Mouse (Mus musculus) hindbrain, embryonic 13.5 days (tissue): ENCODE measurements around the gene Cyp2a12. TPM values are rescaled to one million over a fixed set of nuclear protein-coding genes. Genes with fewer than 3 reads are reported as not detected.
"Not testable (repeated sequence)": the region's sequence is repeated elsewhere in the genome, so short reads cannot be mapped to it uniquely, and the experiment has no call there.

ENCODE experiments used
- ATAC-seq: fragments of 200-750 bp; cut with Nextera tagmentation; 2 replicates; pipeline ENCODE4 v1.8.0; 2017; ENCODE audit warnings: moderate TSS enrichment; ENCODE audit not compliant: low FRiP score
- H3K27ac ChIP-seq: fragments of 300-500 bp; sonication (generic); 2 replicates; pipeline ENCODE4 v1.5.1; 2015; ENCODE audit warnings: inconsistent platforms, mild to moderate bottlenecking, moderate library complexity
- H3K27me3 ChIP-seq: fragments of 300-500 bp; sonication (generic); 2 replicates; pipeline ENCODE4 v1.6.1; 2015; ENCODE audit warnings: mild to moderate bottlenecking, inconsistent platforms
- H3K36me3 ChIP-seq: fragments of 300-500 bp; sonication (generic); 2 replicates; pipeline ENCODE4 v1.6.1; 2015; ENCODE audit warnings: mild to moderate bottlenecking, inconsistent platforms
- H3K4me1 ChIP-seq: fragments of 300-500 bp; sonication (generic); replicated peaks from 2 replicates; pipeline ENCODE4 v1.6.1; 2015; ENCODE audit warnings: inconsistent platforms
- H3K4me2 ChIP-seq: fragments of 300-500 bp; sonication (generic); 2 replicates; pipeline ENCODE4 v1.6.1; 2015; ENCODE audit warnings: inconsistent platforms, mild to moderate bottlenecking, moderate library complexity
- H3K4me3 ChIP-seq: fragments of 300-500 bp; sonication (generic); 2 replicates; pipeline ENCODE4 v1.5.1; 2015; ENCODE audit warnings: mild to moderate bottlenecking, inconsistent platforms
- H3K9ac ChIP-seq: fragments of 300-500 bp; sonication (generic); 2 replicates; pipeline ENCODE4 v1.6.1; 2015; ENCODE audit warnings: mild to moderate bottlenecking, inconsistent platforms
- H3K9me3 ChIP-seq: fragments of 300-500 bp; sonication (generic); 2 replicates; pipeline ENCODE4 v1.6.1; 2016; ENCODE audit warnings: inconsistent platforms
- WGBS: fragments of 180-500 bp; shearing (Covaris S2); methylation state at CpG from one replicate; pipeline ENCODE4 v1.1.7; 2015; 5-methylcytosine and 5-hydroxymethylcytosine counted together
- polyA plus RNA-seq: library from polyadenylated mRNA; unstranded; fragments of >200 nt; fragmentation: Nextera tagmentation; extraction: Ambion mirVana; gene quantifications from 2 replicates; pipeline ENCODE4 v1.2.1, GENCODE M21; 2015

The Cyp2a12 gene
- polyA plus RNA-seq, result not detected in 2 replicates

- WGBS, result 89% methylated on average over 2 of the region's 2 CpGs
- Histone ChIP-seq H3K27me3 (no peaks in the 10 kb centered on the region), H3K9ac (no peak within 1 kb of the TSS)
Measured at GRCm38 (mm10) chr7:27028789-27029188, at the start of gene Cyp2a12. Gene Cyp2a12, plus strand, starts transcription at chr7:27029081.

GRCm38 (mm10) chr7:26981464-26981863 is 47.4 kb upstream of the Cyp2a12 start:
- not testable (repeated sequence) for H3K36me3 ChIP-seq, H3K27me3 ChIP-seq, ATAC-seq, H3K4me1 ChIP-seq, H3K4me3 ChIP-seq, H3K9ac ChIP-seq, H3K27ac ChIP-seq, H3K9me3 ChIP-seq, H3K4me2 ChIP-seq
- 84% methylated on average over 2 of the region's 2 CpGs for WGBS

More at GRCm38 (mm10) chr7:27028789-27029188, at the start of gene Cyp2a12:
- Histone ChIP-seq H3K4me3 (no peak within 1 kb of the TSS), H3K27ac (no peak within 1 kb of the TSS), H3K9me3 (peaks cover 14% of the 10 kb centered on the region; the same call in 1 of the 2 replicates), H3K4me1 (no peaks in the 10 kb centered on the region), H3K4me2 (no peak within 1 kb of the TSS), H3K36me3 (no peaks in the 10 kb centered on the region)
- no peak for ATAC-seq

- H3K4me1 ChIP-seq, H3K27ac ChIP-seq, ATAC-seq, H3K9me3 ChIP-seq, H3K4me3 ChIP-seq, H3K9ac ChIP-seq, H3K27me3 ChIP-seq, H3K4me2 ChIP-seq, H3K36me3 ChIP-seq: not testable (repeated sequence)
- 80% methylated on average over 1 of the region's 1 CpGs for WGBS
Measured at GRCm38 (mm10) chr7:26981937-26982336, 46.9 kb upstream of the Cyp2a12 start.

- WGBS, result 43% methylated on average over 1 of the region's 1 CpGs
- Histone ChIP-seq H3K9ac (no peak overlapping the region), H3K36me3 (no peaks in the 10 kb centered on the region), H3K4me3 (no peak overlapping the region), H3K27me3 (no peaks in the 10 kb centered on the region), H3K9me3 (peaks cover 8% of the 10 kb centered on the region; the same call in 1 of the 2 replicates), H3K27ac (no peak overlapping the region), H3K4me2 (no peak overlapping the region), H3K4me1 (no peaks in the 10 kb centered on the region)
- ATAC-seq, result no peak
Measured at GRCm38 (mm10) chr7:26982551-26982950, 46.3 kb upstream of the Cyp2a12 start.

GRCm38 (mm10) chr7:26983151-26983550 is 45.7 kb upstream of the Cyp2a12 start:
- H3K27ac ChIP-seq, H3K27me3 ChIP-seq, H3K36me3 ChIP-seq, ATAC-seq, H3K4me1 ChIP-seq, H3K9me3 ChIP-seq, H3K4me3 ChIP-seq, H3K9ac ChIP-seq, H3K4me2 ChIP-seq: not testable (repeated sequence)
- whole genome bisulfite sequencing, result 23% methylated on average over 1 of the region's 1 CpGs

GRCm38 (mm10) chr7:27026581-27026980 is 2.3 kb upstream of the Cyp2a12 start:
- H3K36me3 ChIP-seq, H3K4me2 ChIP-seq, H3K27me3 ChIP-seq, H3K9ac ChIP-seq, H3K4me1 ChIP-seq, H3K4me3 ChIP-seq, ATAC-seq, H3K27ac ChIP-seq: not testable (repeated sequence)
- peaks cover 14% of the 10 kb centered on the region; the same call in 1 of the 2 replicates for H3K9me3 ChIP-seq

- not testable (repeated sequence) for H3K9ac ChIP-seq, H3K4me2 ChIP-seq, ATAC-seq, H3K27me3 ChIP-seq, H3K9me3 ChIP-seq, H3K4me3 ChIP-seq, H3K4me1 ChIP-seq, H3K27ac ChIP-seq, H3K36me3 ChIP-seq
- 75% methylated on average over 1 of the region's 1 CpGs for WGBS
Measured at GRCm38 (mm10) chr7:27048886-27049285, 20.0 kb downstream of the Cyp2a12 start.

- H3K4me3 ChIP-seq, H3K4me2 ChIP-seq, H3K27me3 ChIP-seq, H3K27ac ChIP-seq, H3K4me1 ChIP-seq, ATAC-seq, H3K36me3 ChIP-seq, H3K9me3 ChIP-seq, H3K9ac ChIP-seq: not testable (repeated sequence)
- WGBS, result 90% methylated on average over 2 of the region's 2 CpGs
Measured at GRCm38 (mm10) chr7:27059333-27059732, 30.5 kb downstream of the Cyp2a12 start.

GRCm38 (mm10) chr7:27059896-27060295 is 31.0 kb downstream of the Cyp2a12 start:
- H3K9ac ChIP-seq, H3K27ac ChIP-seq, H3K36me3 ChIP-seq, H3K4me3 ChIP-seq, H3K4me2 ChIP-seq, H3K27me3 ChIP-seq, ATAC-seq, H3K9me3 ChIP-seq, H3K4me1 ChIP-seq: not testable (repeated sequence)

GRCm38 (mm10) chr7:27078641-27079040 is 49.8 kb downstream of the Cyp2a12 start:
- H3K4me3 ChIP-seq, result no peak overlapping the region
- H3K4me2 ChIP-seq, result no peak overlapping the region
- H3K36me3 ChIP-seq, result no peaks in the 10 kb centered on the region
- H3K4me1 ChIP-seq, result no peaks in the 10 kb centered on the region
- no peaks in the 10 kb centered on the region for H3K9me3 ChIP-seq
- no peak overlapping the region for H3K9ac ChIP-seq
- 80% methylated on average over 1 of the region's 1 CpGs for WGBS
- H3K27ac ChIP-seq, result no peak overlapping the region
- no peak for ATAC-seq
- no peaks in the 10 kb centered on the region for H3K27me3 ChIP-seq

- Histone ChIP-seq H3K4me2 (no peak overlapping the region), H3K9ac (no peak overlapping the region), H3K4me1 (no peaks in the 10 kb centered on the region), H3K9me3 (no peaks in the 10 kb centered on the region), H3K36me3 (no peaks in the 10 kb centered on the region), H3K27ac (no peak overlapping the region), H3K27me3 (no peaks in the 10 kb centered on the region), H3K4me3 (no peak overlapping the region)
- ATAC-seq, result no peak
- 73% methylated on average over 2 of the region's 2 CpGs for WGBS
Measured at GRCm38 (mm10) chr7:27081625-27082024, 52.7 kb downstream of the Cyp2a12 start.
